Mouse (Mus musculus): Measurements from ENCODE around the gene Cwc27. TPM values are rescaled to one million over a fixed set of nuclear protein-coding genes. Genes with fewer than 3 reads are reported as not detected.

Gene Cwc27
- polyA plus RNA-seq, 1 experiment from 2014 or later = 25.0 TPM

DNA sequence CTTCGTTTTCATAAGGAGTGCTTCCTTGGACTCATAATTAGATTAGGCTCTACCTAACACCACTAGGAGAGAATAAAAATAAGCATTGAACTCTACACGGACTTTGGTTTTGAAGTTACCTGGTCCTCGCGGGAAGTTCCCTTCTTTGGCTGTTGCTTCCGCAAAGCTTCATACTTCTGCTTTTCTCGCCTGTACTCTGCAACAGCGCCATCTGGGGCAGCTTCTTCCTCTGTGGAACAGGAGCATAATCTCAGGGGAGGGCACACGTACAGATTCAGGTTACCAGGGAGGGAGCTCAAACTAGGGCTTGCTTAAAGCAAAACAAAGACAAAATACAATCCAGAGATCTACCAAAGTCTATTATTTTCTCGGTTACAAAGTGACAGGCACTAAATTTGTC lies 155.8 kb downstream of the Cwc27 start:
- Histone ChIP-seq H3K4me3 (ENCODE audit: low read length) (no peak overlapping the region), H3K9ac (ENCODE audit: low read length) (no peak overlapping the region), H3K9me3 (ENCODE audit: control insufficient read depth, low read length) (no peaks in the 10 kb centered on the region), H3K27ac (ENCODE audit: low read length) (no peak overlapping the region), H3K4me1 (replicated peaks; ENCODE audit: control insufficient read depth, insufficient read depth, low read length) (peaks cover 5% of the 10 kb centered on the region; the same call in 1 of the 2 replicates), H3K4me2 (ENCODE audit: low read depth, low read length) (no peak overlapping the region), H3K36me3 (ENCODE audit: control insufficient read depth, insufficient read depth, low read length) (peaks cover 3% of the 10 kb centered on the region), H3K27me3 (ENCODE audit: control insufficient read depth, insufficient read depth, low read depth, low read length) (no peaks in the 10 kb centered on the region)
- ATAC-seq (ENCODE audit: low read depth) = no peak
- WGBS = 91% methylated on average over 9 of the region's 9 CpGs

- no peak overlapping the region for H3K4me2 ChIP-seq (ENCODE audit: low read depth, low read length)
Observed at GRCm38 (mm10) chr13:104660042-104660680, 156.8 kb downstream of the Cwc27 start.

GRCm38 (mm10) chr13:104656666-104657272 lies 160.2 kb downstream of the Cwc27 start:
- Histone ChIP-seq H3K4me2 (ENCODE audit: low read depth, low read length) (no peak overlapping the region), H3K27ac (ENCODE audit: low read length) (no peak overlapping the region), H3K36me3 (ENCODE audit: control insufficient read depth, insufficient read depth, low read length) (peaks cover 3% of the 10 kb centered on the region), H3K9ac (ENCODE audit: low read length) (no peak overlapping the region), H3K4me1 (replicated peaks; ENCODE audit: control insufficient read depth, insufficient read depth, low read length) (no peaks in the 10 kb centered on the region), H3K9me3 (ENCODE audit: control insufficient read depth, low read length) (no peaks in the 10 kb centered on the region), H3K27me3 (ENCODE audit: control insufficient read depth, insufficient read depth, low read depth, low read length) (no peaks in the 10 kb centered on the region), H3K4me3 (ENCODE audit: low read length) (no peak overlapping the region)
- 86% methylated on average over 5 of the region's 5 CpGs for WGBS
- no peak for ATAC-seq (ENCODE audit: low read depth)

More at GRCm38 (mm10) chr13:104660042-104660680, 156.8 kb downstream of the Cwc27 start:
- Histone ChIP-seq H3K4me3 (ENCODE audit: low read length) (no peak overlapping the region), H3K9me3 (ENCODE audit: control insufficient read depth, low read length) (no peaks in the 10 kb centered on the region), H3K4me1 (replicated peaks; ENCODE audit: control insufficient read depth, insufficient read depth, low read length) (peaks cover 5% of the 10 kb centered on the region; the same call in 1 of the 2 replicates), H3K9ac (ENCODE audit: low read length) (no peak overlapping the region), H3K36me3 (ENCODE audit: control insufficient read depth, insufficient read depth, low read length) (peaks cover 3% of the 10 kb centered on the region), H3K27ac (ENCODE audit: low read length) (no peak overlapping the region), H3K27me3 (ENCODE audit: control insufficient read depth, insufficient read depth, low read depth, low read length) (no peaks in the 10 kb centered on the region)
- ATAC-seq (ENCODE audit: low read depth) = no peak
- WGBS = 93% methylated on average over 7 of the region's 7 CpGs

DNA sequence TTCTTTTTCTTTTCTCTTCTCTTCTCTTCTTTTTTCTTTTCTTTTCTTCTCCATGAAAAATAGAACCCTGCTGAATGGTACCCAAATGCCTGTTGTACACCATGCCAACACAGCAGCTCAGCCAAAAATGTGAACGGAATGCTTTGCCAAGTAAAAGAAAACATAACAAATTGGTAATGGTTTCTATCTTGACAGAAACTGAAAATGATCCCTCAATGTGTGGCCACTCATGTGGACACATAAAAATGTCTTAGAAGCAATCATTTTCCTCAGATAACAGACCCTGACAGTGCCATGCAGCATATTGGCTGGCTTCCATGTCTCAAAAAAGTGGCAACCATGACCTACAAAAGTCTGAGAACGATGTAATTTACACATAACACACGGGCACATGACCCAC lies 161.8 kb downstream of the Cwc27 start:
- no peaks in the 10 kb centered on the region for H3K4me1 ChIP-seq (replicated peaks; ENCODE audit: control insufficient read depth, insufficient read depth, low read length)
- H3K27ac ChIP-seq (ENCODE audit: low read length) = no peak overlapping the region
- H3K27me3 ChIP-seq (ENCODE audit: control insufficient read depth, insufficient read depth, low read depth, low read length) = no peaks in the 10 kb centered on the region
- H3K4me2 ChIP-seq (ENCODE audit: low read depth, low read length) = no peak overlapping the region
- no peak overlapping the region for H3K9ac ChIP-seq (ENCODE audit: low read length)
- no peak overlapping the region for H3K4me3 ChIP-seq (ENCODE audit: low read length)
- no peaks in the 10 kb centered on the region for H3K9me3 ChIP-seq (ENCODE audit: control insufficient read depth, low read length)
- no peaks in the 10 kb centered on the region; the same call in 1 of the 2 replicates for H3K36me3 ChIP-seq (ENCODE audit: control insufficient read depth, insufficient read depth, low read length)
- no peak for ATAC-seq (ENCODE audit: low read depth)
- 61% methylated on average over 3 of the region's 3 CpGs for WGBS

DNA sequence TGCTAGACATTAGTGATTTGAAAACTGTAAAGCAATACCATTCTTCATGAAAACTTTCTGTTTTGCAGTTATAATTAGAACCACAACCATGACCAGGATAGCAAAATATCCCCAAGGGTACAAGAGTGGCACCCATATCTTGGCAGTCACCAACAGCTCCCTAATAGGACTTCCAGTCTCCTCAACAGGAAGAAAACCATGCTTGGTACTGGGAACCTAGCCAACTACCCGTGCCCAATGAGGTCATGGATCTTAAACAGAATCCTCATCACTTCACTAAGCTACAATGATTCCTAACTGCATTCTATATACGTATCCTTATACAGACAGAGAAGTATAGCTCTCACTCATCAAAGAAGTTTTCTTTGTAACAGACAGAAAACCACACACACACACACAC lies 165.2 kb downstream of the Cwc27 start:
- WGBS = 72% methylated on average over 2 of the region's 2 CpGs
- H3K27me3 ChIP-seq (ENCODE audit: control insufficient read depth, insufficient read depth, low read depth, low read length) = no peaks in the 10 kb centered on the region

DNA sequence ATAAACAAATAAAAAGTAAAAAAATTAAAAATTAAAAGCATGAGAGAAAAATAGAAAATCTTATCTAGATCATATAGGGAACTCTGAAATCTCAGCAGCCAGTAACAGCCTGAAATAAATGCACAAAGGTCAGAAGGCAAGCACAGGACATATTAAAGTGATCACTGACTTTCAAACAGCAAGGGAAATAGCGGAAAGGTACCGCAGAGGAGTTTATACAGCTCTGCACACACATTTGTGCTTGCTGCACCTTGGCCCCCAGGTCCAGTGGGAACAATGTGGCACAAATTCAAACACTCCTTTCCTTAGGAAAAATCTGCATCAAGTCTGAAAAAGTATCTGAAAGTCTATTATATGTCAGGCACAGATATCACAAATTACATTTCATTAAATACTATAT lies 166.3 kb downstream of the Cwc27 start:
- 87% methylated on average over 2 of the region's 2 CpGs for WGBS
- H3K27me3 ChIP-seq (ENCODE audit: control insufficient read depth, insufficient read depth, low read depth, low read length) = no peaks in the 10 kb centered on the region
- H3K4me2 ChIP-seq (ENCODE audit: low read depth, low read length) = no peak overlapping the region
- H3K4me3 ChIP-seq (ENCODE audit: low read length) = no peak overlapping the region
- no peak overlapping the region for H3K9ac ChIP-seq (ENCODE audit: low read length)
- no peak overlapping the region for H3K27ac ChIP-seq (ENCODE audit: low read length)
- H3K36me3 ChIP-seq (ENCODE audit: control insufficient read depth, insufficient read depth, low read length) = no peaks in the 10 kb centered on the region
- H3K9me3 ChIP-seq (ENCODE audit: control insufficient read depth, low read length) = no peaks in the 10 kb centered on the region
- H3K4me1 ChIP-seq (replicated peaks; ENCODE audit: control insufficient read depth, insufficient read depth, low read length) = no peaks in the 10 kb centered on the region
- no peak for ATAC-seq (ENCODE audit: low read depth)

More for the DNA sequence above, 165.2 kb downstream of the Cwc27 start:
- no peaks in the 10 kb centered on the region for H3K4me1 ChIP-seq (replicated peaks; ENCODE audit: control insufficient read depth, insufficient read depth, low read length)
- H3K27ac ChIP-seq (ENCODE audit: low read length) = no peak overlapping the region
- no peak overlapping the region for H3K4me3 ChIP-seq (ENCODE audit: low read length)
- H3K36me3 ChIP-seq (ENCODE audit: control insufficient read depth, insufficient read depth, low read length) = no peaks in the 10 kb centered on the region; the same call in 1 of the 2 replicates
- no peak overlapping the region for H3K4me2 ChIP-seq (ENCODE audit: low read depth, low read length)
- H3K9ac ChIP-seq (ENCODE audit: low read length) = no peak overlapping the region
- ATAC-seq (ENCODE audit: low read depth) = no peak
- H3K9me3 ChIP-seq (ENCODE audit: control insufficient read depth, low read length) = no peaks in the 10 kb centered on the region

GRCm38 (mm10) chr13:104650145-104650544 lies 166.8 kb downstream of the Cwc27 start:
- H3K36me3 ChIP-seq (ENCODE audit: control insufficient read depth, insufficient read depth, low read length) = no peaks in the 10 kb centered on the region
- H3K4me1 ChIP-seq (replicated peaks; ENCODE audit: control insufficient read depth, insufficient read depth, low read length) = no peaks in the 10 kb centered on the region
- no peaks in the 10 kb centered on the region for H3K9me3 ChIP-seq (ENCODE audit: control insufficient read depth, low read length)
- H3K4me3 ChIP-seq (ENCODE audit: low read length) = no peak overlapping the region
- H3K27me3 ChIP-seq (ENCODE audit: control insufficient read depth, insufficient read depth, low read depth, low read length) = no peaks in the 10 kb centered on the region
- H3K9ac ChIP-seq (ENCODE audit: low read length) = no peak overlapping the region
- H3K27ac ChIP-seq (ENCODE audit: low read length) = no peak overlapping the region
- WGBS = 85% methylated on average over 5 of the region's 5 CpGs
- H3K4me2 ChIP-seq (ENCODE audit: low read depth, low read length) = no peak overlapping the region
- ATAC-seq (ENCODE audit: low read depth) = no peak

GRCm38 (mm10) chr13:104645778-104646425 lies 171.0 kb downstream of the Cwc27 start:
- Histone ChIP-seq H3K27me3 (ENCODE audit: control insufficient read depth, insufficient read depth, low read depth, low read length) (no peaks in the 10 kb centered on the region), H3K36me3 (ENCODE audit: control insufficient read depth, insufficient read depth, low read length) (no peaks in the 10 kb centered on the region), H3K27ac (ENCODE audit: low read length) (no peak overlapping the region), H3K4me2 (ENCODE audit: low read depth, low read length) (no peak overlapping the region), H3K9me3 (ENCODE audit: control insufficient read depth, low read length) (no peaks in the 10 kb centered on the region), H3K9ac (ENCODE audit: low read length) (no peak overlapping the region), H3K4me1 (replicated peaks; ENCODE audit: control insufficient read depth, insufficient read depth, low read length) (no peaks in the 10 kb centered on the region; the same call in 1 of the 2 replicates), H3K4me3 (ENCODE audit: low read length) (no peak overlapping the region)
- WGBS = 90% methylated on average over 6 of the region's 6 CpGs
- no peak for ATAC-seq (ENCODE audit: low read depth)

- 81% methylated on average over 1 of the region's 1 CpGs for WGBS
- Histone ChIP-seq H3K9me3 (ENCODE audit: control insufficient read depth, low read length) (no peaks in the 10 kb centered on the region), H3K27ac (ENCODE audit: low read length) (no peak overlapping the region), H3K4me1 (replicated peaks; ENCODE audit: control insufficient read depth, insufficient read depth, low read length) (no peaks in the 10 kb centered on the region; the same call in 1 of the 2 replicates), H3K36me3 (ENCODE audit: control insufficient read depth, insufficient read depth, low read length) (no peaks in the 10 kb centered on the region), H3K4me3 (ENCODE audit: low read length) (no peak overlapping the region), H3K27me3 (ENCODE audit: control insufficient read depth, insufficient read depth, low read depth, low read length) (no peaks in the 10 kb centered on the region), H3K9ac (ENCODE audit: low read length) (no peak overlapping the region), H3K4me2 (ENCODE audit: low read depth, low read length) (no peak overlapping the region)
- no peak for ATAC-seq (ENCODE audit: low read depth)
Observed at GRCm38 (mm10) chr13:104644185-104644584, 172.8 kb downstream of the Cwc27 start.

All from lung, embryonic 16.5 days (tissue).